Mouse (Mus musculus): Measurements from ENCODE around the gene Bcl2a1b. TPM values are rescaled to one million over a fixed set of nuclear protein-coding genes. Genes with fewer than 3 reads are reported as not detected.
"Not testable (repeated sequence)": the region's sequence is repeated elsewhere in the genome, so short reads cannot be mapped to it uniquely, and the experiment has no call there.

Gene Bcl2a1b
- 12.8 and 13.0 TPM in 2 replicates for polyA plus RNA-seq (2012; rRNA removed)

GRCm38 (mm10) chr9:89198969-89199416 lies at the start of gene Bcl2a1b, which contains the start of gene Gm29094:
TSS of gene Bcl2a1b (plus strand) at chr9:89199209.
TSS of gene Gm29094 (plus strand) at chr9:89199379.
- 14% methylated on average over 5 of the region's 5 CpGs for WGBS
- H3K27ac ChIP-seq (ENCODE audit: insufficient read depth, low read length) = peak within 1 kb of the TSS; percentile 97
- H3K36me3 ChIP-seq (ENCODE audit: control insufficient read depth, insufficient read depth, low read length); H3K27me3 ChIP-seq (ENCODE audit: control insufficient read depth, insufficient read depth, low read length); H3K4me1 ChIP-seq (ENCODE audit: control insufficient read depth, insufficient read depth, insufficient read length): not testable (repeated sequence)
- peak within 1 kb of the TSS; percentile 49 for H3K4me3 ChIP-seq (ENCODE audit: extremely low read depth, insufficient read depth, insufficient read length)
- DNase-seq (ENCODE audit: low read depth in 1 of 2, low spot score in 2 of 2) = peak; percentile 21 to 73

GRCm38 (mm10) chr9:89172539-89172938 lies 26.5 kb upstream of the Bcl2a1b start:
- H3K27me3 ChIP-seq (ENCODE audit: control insufficient read depth, insufficient read depth, low read length); H3K36me3 ChIP-seq (ENCODE audit: control insufficient read depth, insufficient read depth, low read length); H3K27ac ChIP-seq (ENCODE audit: insufficient read depth, low read length); DNase-seq (ENCODE audit: low read depth in 1 of 2, low spot score in 2 of 2); H3K4me3 ChIP-seq (ENCODE audit: extremely low read depth, insufficient read depth, insufficient read length); H3K4me1 ChIP-seq (ENCODE audit: control insufficient read depth, insufficient read depth, insufficient read length): not testable (repeated sequence)

DNA sequence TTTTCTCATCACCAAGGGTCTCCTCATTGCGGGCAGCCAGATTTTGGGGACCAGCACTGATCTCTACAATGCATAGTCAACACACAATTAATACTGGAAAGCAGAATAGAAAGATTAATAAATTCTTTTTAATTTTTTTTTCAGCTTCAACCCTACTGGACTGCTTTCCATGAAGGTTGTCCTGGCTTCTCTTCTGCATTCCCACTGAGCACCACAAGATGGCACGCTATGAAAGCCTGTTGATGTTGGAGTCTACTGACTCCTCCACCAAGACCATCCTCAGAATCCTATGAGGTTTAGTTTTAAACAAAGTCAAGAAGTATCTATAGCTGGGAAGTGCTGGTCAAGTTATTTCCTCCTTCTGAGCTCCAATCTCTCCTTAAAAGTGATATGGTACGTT lies 20.2 kb upstream of the Bcl2a1b start:
- peak in 1 of 2 experiments; percentile 90 for DNase-seq (ENCODE audit: low read depth in 1 of 2, low spot score in 2 of 2)
- H3K4me1 ChIP-seq (ENCODE audit: control insufficient read depth, insufficient read depth, insufficient read length); H3K36me3 ChIP-seq (ENCODE audit: control insufficient read depth, insufficient read depth, low read length); H3K4me3 ChIP-seq (ENCODE audit: extremely low read depth, insufficient read depth, insufficient read length); H3K27me3 ChIP-seq (ENCODE audit: control insufficient read depth, insufficient read depth, low read length); H3K27ac ChIP-seq (ENCODE audit: insufficient read depth, low read length): not testable (repeated sequence)
- 34% methylated on average over 2 of the region's 3 CpGs for WGBS
- TF ChIP-seq CTCF (IDR thresholded peaks at IDR 0.05; ENCODE audit: extremely low read depth, insufficient read depth, insufficient read length, insufficient replicate concordance) = peak; percentile 26; the same call in 1 of the 2 replicates

- 35% methylated on average over 4 of the region's 4 CpGs for WGBS
- H3K27me3 ChIP-seq (ENCODE audit: control insufficient read depth, insufficient read depth, low read length); H3K4me1 ChIP-seq (ENCODE audit: control insufficient read depth, insufficient read depth, insufficient read length); H3K4me3 ChIP-seq (ENCODE audit: extremely low read depth, insufficient read depth, insufficient read length); H3K27ac ChIP-seq (ENCODE audit: insufficient read depth, low read length); DNase-seq (ENCODE audit: low read depth in 1 of 2, low spot score in 2 of 2); H3K36me3 ChIP-seq (ENCODE audit: control insufficient read depth, insufficient read depth, low read length): not testable (repeated sequence)
Observed at GRCm38 (mm10) chr9:89179469-89179868, 19.5 kb upstream of the Bcl2a1b start.

DNA sequence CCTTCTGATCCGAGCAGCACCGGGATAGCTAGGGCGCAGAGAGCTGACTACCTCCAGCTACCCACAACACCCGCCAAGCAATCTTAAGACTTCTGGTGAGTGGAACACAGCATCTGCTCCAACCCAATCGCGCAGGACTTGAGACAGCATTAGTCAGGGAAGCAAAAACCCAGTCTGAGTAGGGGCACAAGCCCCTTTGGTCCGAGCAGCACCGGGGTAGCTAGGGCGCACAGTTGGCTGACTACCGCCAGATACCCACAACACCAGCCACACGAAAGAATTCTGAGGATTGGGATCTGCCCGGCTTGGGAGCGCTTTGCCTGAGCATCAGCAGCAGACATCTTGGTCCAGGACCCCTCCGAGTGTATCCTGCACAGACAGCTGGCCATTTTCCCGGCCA lies 12.0 kb upstream of the Bcl2a1b start:
- not testable (repeated sequence) for H3K4me1 ChIP-seq (ENCODE audit: control insufficient read depth, insufficient read depth, insufficient read length); H3K36me3 ChIP-seq (ENCODE audit: control insufficient read depth, insufficient read depth, low read length); DNase-seq (ENCODE audit: low read depth in 1 of 2, low spot score in 2 of 2); H3K4me3 ChIP-seq (ENCODE audit: extremely low read depth, insufficient read depth, insufficient read length); H3K27ac ChIP-seq (ENCODE audit: insufficient read depth, low read length); H3K27me3 ChIP-seq (ENCODE audit: control insufficient read depth, insufficient read depth, low read length)
- 91% methylated on average over 15 of the region's 15 CpGs for WGBS

DNA sequence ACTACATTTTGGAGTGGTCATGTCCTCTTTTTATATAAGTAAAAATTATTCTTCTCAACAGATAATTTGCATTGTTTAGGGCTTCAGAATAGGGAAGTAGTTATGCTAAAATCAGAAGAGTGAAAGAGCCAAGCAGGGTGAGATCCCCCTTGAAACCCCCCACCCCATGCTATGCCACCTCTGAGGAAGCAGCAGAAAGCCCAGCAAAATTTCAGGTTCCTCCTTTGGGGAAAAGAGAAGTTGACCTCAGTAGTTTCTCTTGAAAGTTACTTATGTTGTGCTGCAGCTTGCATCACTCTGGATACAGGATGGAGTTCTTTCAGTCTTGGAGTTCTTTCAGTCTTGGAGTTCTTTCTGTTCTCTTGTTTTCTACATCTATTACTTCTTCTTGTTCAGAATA lies 3.5 kb upstream of the Bcl2a1b start:
- DNase-seq (ENCODE audit: low read depth in 1 of 2, low spot score in 2 of 2); H3K27ac ChIP-seq (ENCODE audit: insufficient read depth, low read length); H3K27me3 ChIP-seq (ENCODE audit: control insufficient read depth, insufficient read depth, low read length); H3K4me3 ChIP-seq (ENCODE audit: extremely low read depth, insufficient read depth, insufficient read length); H3K4me1 ChIP-seq (ENCODE audit: control insufficient read depth, insufficient read depth, insufficient read length); H3K36me3 ChIP-seq (ENCODE audit: control insufficient read depth, insufficient read depth, low read length): not testable (repeated sequence)

- H3K27ac ChIP-seq (ENCODE audit: insufficient read depth, low read length); DNase-seq (ENCODE audit: low read depth in 1 of 2, low spot score in 2 of 2); H3K27me3 ChIP-seq (ENCODE audit: control insufficient read depth, insufficient read depth, low read length); H3K36me3 ChIP-seq (ENCODE audit: control insufficient read depth, insufficient read depth, low read length); H3K4me3 ChIP-seq (ENCODE audit: extremely low read depth, insufficient read depth, insufficient read length); H3K4me1 ChIP-seq (ENCODE audit: control insufficient read depth, insufficient read depth, insufficient read length): not testable (repeated sequence)
- 25% methylated on average over 1 of the region's 1 CpGs for WGBS
Observed at GRCm38 (mm10) chr9:89197509-89197908, 1.5 kb upstream of the Bcl2a1b start.

DNA sequence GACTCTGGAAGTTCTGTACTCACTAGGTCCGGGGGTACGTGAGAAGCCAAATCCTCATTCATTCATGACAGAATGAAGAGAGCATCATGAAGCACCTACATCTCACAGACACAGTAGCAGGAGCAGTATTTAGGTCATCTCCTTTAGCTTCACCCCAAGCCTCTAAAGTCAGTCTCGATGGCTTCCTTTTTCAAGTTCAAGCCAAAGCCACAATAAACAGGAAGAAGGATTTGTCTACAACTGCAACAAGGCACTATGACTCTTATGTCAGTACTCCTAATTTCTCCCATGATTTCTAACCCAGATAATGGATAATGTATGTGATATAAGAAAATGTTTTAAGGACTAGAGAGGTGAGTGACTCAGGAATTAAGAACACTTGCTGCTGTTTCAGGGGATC lies 660 bp upstream of the Bcl2a1b start:
- DNase-seq (ENCODE audit: low read depth in 1 of 2, low spot score in 2 of 2) = not testable (repeated sequence)

GRCm38 (mm10) chr9:89202256-89202655 lies 3.2 kb downstream of the Bcl2a1b start:
- H3K36me3 ChIP-seq (ENCODE audit: control insufficient read depth, insufficient read depth, low read length); H3K27me3 ChIP-seq (ENCODE audit: control insufficient read depth, insufficient read depth, low read length); H3K4me3 ChIP-seq (ENCODE audit: extremely low read depth, insufficient read depth, insufficient read length); H3K4me1 ChIP-seq (ENCODE audit: control insufficient read depth, insufficient read depth, insufficient read length): not testable (repeated sequence)
- DNase-seq (ENCODE audit: low read depth in 1 of 2, low spot score in 2 of 2) = peak in 1 of 2 experiments; percentile 35
- peak overlapping the region; percentile 46; the same call in 1 of the 2 replicates for H3K27ac ChIP-seq (ENCODE audit: insufficient read depth, low read length)

More for the DNA sequence above, 660 bp upstream of the Bcl2a1b start:
- not testable (repeated sequence) for H3K4me3 ChIP-seq (ENCODE audit: extremely low read depth, insufficient read depth, insufficient read length); H3K27me3 ChIP-seq (ENCODE audit: control insufficient read depth, insufficient read depth, low read length); H3K36me3 ChIP-seq (ENCODE audit: control insufficient read depth, insufficient read depth, low read length); H3K4me1 ChIP-seq (ENCODE audit: control insufficient read depth, insufficient read depth, insufficient read length); H3K27ac ChIP-seq (ENCODE audit: insufficient read depth, low read length)
- 57% methylated on average over 3 of the region's 3 CpGs for WGBS

GRCm38 (mm10) chr9:89208939-89209338 lies 9.9 kb downstream of the Bcl2a1b start:
- H3K27me3 ChIP-seq (ENCODE audit: control insufficient read depth, insufficient read depth, low read length); H3K4me3 ChIP-seq (ENCODE audit: extremely low read depth, insufficient read depth, insufficient read length); DNase-seq (ENCODE audit: low read depth in 1 of 2, low spot score in 2 of 2); H3K36me3 ChIP-seq (ENCODE audit: control insufficient read depth, insufficient read depth, low read length); H3K4me1 ChIP-seq (ENCODE audit: control insufficient read depth, insufficient read depth, insufficient read length); H3K27ac ChIP-seq (ENCODE audit: insufficient read depth, low read length): not testable (repeated sequence)
- 75% methylated on average over 1 of the region's 1 CpGs for WGBS

DNA sequence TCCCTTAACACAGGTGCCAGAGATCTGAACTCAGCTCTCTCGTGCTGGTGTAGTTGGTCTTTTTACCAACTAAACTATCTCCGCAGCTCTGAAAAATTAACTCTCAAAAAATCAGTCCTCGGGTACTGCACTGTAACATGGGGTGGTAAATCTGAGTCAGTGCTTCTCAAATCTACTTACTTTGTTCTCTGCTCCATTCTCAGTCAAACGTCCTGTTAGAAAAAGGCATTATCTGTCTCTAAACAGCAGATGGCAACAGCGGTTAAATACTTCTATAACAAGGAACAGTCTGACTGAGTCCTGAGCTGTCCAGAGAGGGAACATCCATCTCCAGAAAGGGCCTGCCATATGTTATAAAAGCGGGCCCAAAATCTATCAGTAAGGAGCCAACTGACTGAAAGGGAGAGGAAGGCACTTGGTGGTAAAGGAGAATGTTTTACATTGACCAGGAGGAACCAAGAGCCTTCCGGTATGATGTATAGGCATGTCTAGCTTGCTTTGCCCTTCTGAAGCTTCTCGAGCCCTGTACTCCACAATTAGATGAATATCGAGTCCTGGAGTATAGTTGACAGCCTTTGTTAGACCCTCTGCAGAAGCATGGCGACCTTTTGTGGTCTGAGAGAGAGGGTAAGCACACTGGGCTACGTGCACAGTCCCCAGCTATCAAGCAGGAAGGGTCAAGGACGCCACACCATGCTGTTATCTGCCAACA lies 11.5 kb downstream of the Bcl2a1b start, which contains the start of gene Mthfs:
Gene Mthfs (plus strand): TSS at position 324 of the 712 bp plus-strand sequence.
- not testable (repeated sequence) for H3K36me3 ChIP-seq (ENCODE audit: control insufficient read depth, insufficient read depth, low read length); H3K27me3 ChIP-seq (ENCODE audit: control insufficient read depth, insufficient read depth, low read length); DNase-seq (ENCODE audit: low read depth in 1 of 2, low spot score in 2 of 2); H3K4me1 ChIP-seq (ENCODE audit: control insufficient read depth, insufficient read depth, insufficient read length)
- H3K27ac ChIP-seq (ENCODE audit: insufficient read depth, low read length) = peak within 1 kb of the TSS; percentile 82
- WGBS = 23% methylated on average over 9 of the region's 12 CpGs
- peak within 1 kb of the TSS; percentile 54 for H3K4me3 ChIP-seq (ENCODE audit: extremely low read depth, insufficient read depth, insufficient read length)

Data from spleen, adult 2 months (tissue).